Mouse (Mus musculus) small intestine, adult 2 months (tissue): ENCODE data around the gene Rtp2. TPM values are rescaled to one million over a fixed set of nuclear protein-coding genes. Genes with fewer than 3 reads are reported as not detected.
A peak's percentile ranks its signal among the peaks of the same experiment; 100 is the strongest.

Source experiments
- H3K27ac ChIP-seq: fragments of 200-500 bp; 2 replicates; pipeline ENCODE4 v1.5.1; 2012; ENCODE audit warnings: low read depth, low read length, control low read depth, inconsistent platforms; ENCODE audit not compliant: insufficient read depth
- H3K27me3 ChIP-seq: fragments of 200-500 bp; 2 replicates; pipeline ENCODE4 v1.6.1; 2012; ENCODE audit warnings: mild to moderate bottlenecking, moderate library complexity, low read length, inconsistent platforms; ENCODE audit not compliant: control insufficient read depth, insufficient read depth
- H3K36me3 ChIP-seq: fragments of 200-500 bp; 2 replicates; pipeline ENCODE4 v1.6.1; 2012; ENCODE audit warnings: mild to moderate bottlenecking, low read length, control low read depth, inconsistent platforms; ENCODE audit not compliant: control insufficient read depth, insufficient read depth
- H3K4me1 ChIP-seq: fragments of 200-500 bp; 2 replicates; pipeline ENCODE4 v1.6.1; 2012; ENCODE audit warnings: low read length, inconsistent platforms, mixed read lengths; ENCODE audit not compliant: control insufficient read depth, insufficient read depth, insufficient read length
- H3K4me3 ChIP-seq: fragments of 200-500 bp; 2 replicates; pipeline ENCODE4 v1.5.1; 2012; ENCODE audit warnings: low read depth, mild to moderate bottlenecking, control low read depth, inconsistent platforms, low read length, moderate library complexity
- CTCF ChIP-seq: fragments of 200-500 bp; IDR thresholded peaks from 2 replicates; pipeline ENCODE4 v1.5.1; 2012; ENCODE audit warnings: low read depth, mild to moderate bottlenecking, control low read depth, inconsistent platforms, low read length, moderate library complexity, mixed read lengths; ENCODE audit not compliant: insufficient replicate concordance, insufficient read length; ENCODE audit errors: extremely low read depth
- POLR2A ChIP-seq: fragments of 200-500 bp; IDR thresholded peaks from 2 replicates; pipeline ENCODE4 v1.6.1; 2012; ENCODE audit warnings: low read depth, mild to moderate bottlenecking, control low read depth, inconsistent platforms, low read length, moderate library complexity
- WGBS: fragments of 180-500 bp; shearing (Covaris S2); methylation state at CpG from one replicate; pipeline ENCODE4 v1.1.7; 2018; 5-methylcytosine and 5-hydroxymethylcytosine counted together
- polyA plus RNA-seq: library from polyadenylated mRNA; depleted of rRNA; stranded (reverse); fragments of >200 nt; gene quantifications from 2 replicates; pipeline ENCODE4 v1.2.3, GENCODE M21; 2012; rRNA removed

The Rtp2 gene
- not detected in 2 replicates for polyA plus RNA-seq

- no peak for TF ChIP-seq POLR2A
- no peak for TF ChIP-seq CTCF
- no peaks in the 10 kb centered on the region for H3K4me1 ChIP-seq
- no peak within 1 kb of the TSS for H3K4me3 ChIP-seq
- 80% methylated on average over 11 of the region's 11 CpGs for WGBS
- H3K27ac ChIP-seq: no peak within 1 kb of the TSS
- H3K36me3 ChIP-seq: no peaks in the 10 kb centered on the region
- no peaks in the 10 kb centered on the region for H3K27me3 ChIP-seq
These were observed at the start of gene Rtp2 for GRCm38 (mm10) chr16:23932294-23932693. Gene Rtp2 (minus strand): TSS chr16:23932394.

GRCm38 (mm10) chr16:23980991-23981720 lies 49.0 kb upstream of the Rtp2 start:
- Histone ChIP-seq H3K4me1 (peaks cover 7% of the 10 kb centered on the region), H3K4me3 (peak overlapping the region; percentile 30), H3K27me3 (no peaks in the 10 kb centered on the region; the same call in 1 of the 2 replicates), H3K27ac (no peak overlapping the region), H3K36me3 (peaks cover 8% of the 10 kb centered on the region)
- no peak for TF ChIP-seq POLR2A
- WGBS: 8% methylated on average over 32 of the region's 32 CpGs

DNA sequence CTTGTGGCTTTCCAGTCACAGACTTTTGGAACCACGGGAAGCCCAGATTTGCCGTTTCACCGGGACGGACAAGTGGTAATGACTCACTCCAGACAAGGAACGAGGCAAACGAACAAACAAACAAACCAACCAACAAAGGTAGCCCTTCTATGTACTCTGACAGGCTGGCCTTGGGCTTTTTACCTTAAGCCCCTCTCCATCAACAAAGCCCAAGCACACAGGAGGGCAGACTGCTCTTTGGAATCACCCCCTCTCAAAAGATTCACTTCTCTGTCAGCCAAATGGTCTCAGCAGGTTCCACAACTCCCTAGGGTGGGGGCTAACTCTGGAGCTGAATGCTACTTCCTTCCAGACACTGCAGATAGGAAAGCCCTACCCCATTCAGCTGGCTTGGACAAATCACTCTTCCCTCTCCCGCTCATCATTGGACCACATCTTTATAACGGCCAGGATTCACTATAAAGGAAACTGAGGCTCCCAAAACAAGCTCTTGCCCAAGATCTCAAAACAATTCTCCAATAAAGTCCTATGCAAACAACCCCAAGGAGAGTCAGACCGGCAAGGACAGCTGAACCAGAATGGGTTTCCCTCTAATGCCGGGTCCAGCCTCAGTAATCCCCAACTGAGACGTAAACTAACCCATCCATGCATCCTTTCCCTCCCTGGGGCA lies 48.1 kb upstream of the Rtp2 start:
- Histone ChIP-seq H3K36me3 (peaks cover 12% of the 10 kb centered on the region), H3K4me1 (peaks cover 7% of the 10 kb centered on the region), H3K27ac (no peak overlapping the region), H3K27me3 (no peaks in the 10 kb centered on the region; the same call in 1 of the 2 replicates), H3K4me3 (no peak overlapping the region)
- TF ChIP-seq CTCF: no peak
- TF ChIP-seq POLR2A: no peak
- WGBS: 57% methylated on average over 11 of the region's 11 CpGs

DNA sequence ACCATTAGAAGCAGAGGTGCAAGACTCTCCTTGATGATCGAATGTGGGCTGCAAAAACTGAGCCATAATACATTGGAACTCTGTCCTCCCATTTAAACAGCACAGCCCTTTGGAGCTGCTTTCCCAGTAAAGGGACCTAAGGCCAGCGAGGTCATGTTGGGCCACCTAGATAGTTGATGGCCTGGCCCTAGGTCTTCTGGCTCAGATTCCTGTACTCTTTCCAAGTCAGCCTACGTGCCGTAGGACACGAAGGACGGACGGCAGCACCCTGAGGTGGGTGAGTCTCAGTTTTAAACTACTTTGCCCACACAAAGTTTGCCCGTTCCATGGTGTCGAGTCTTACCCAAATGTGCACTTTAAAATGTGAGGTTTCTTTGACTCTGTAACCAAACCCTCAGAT lies 47.3 kb upstream of the Rtp2 start:
- TF ChIP-seq POLR2A: no peak
- TF ChIP-seq CTCF: no peak
- H3K27me3 ChIP-seq: no peaks in the 10 kb centered on the region; the same call in 1 of the 2 replicates
- peaks cover 17% of the 10 kb centered on the region for H3K36me3 ChIP-seq
- H3K27ac ChIP-seq: no peak overlapping the region
- no peak overlapping the region for H3K4me3 ChIP-seq
- peaks cover 7% of the 10 kb centered on the region for H3K4me1 ChIP-seq
- WGBS: 93% methylated on average over 9 of the region's 9 CpGs

DNA sequence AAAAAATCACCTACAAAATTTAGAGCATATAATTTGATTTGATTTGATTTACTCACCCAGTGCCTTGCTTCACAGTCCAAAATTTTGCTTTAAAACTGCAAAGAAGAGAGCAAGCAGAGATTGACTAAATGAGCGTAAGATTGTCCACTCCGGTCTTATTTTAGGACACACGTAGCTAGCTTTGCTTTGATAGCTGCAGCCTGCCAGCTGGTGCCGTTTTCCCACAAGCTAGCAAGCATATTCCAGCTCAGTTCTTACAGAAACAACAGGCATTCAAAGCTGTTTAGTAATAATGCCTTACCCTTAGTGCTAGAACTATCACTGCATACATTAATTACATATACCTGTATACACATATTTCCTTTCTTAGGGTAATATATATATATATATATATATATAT lies 46.3 kb upstream of the Rtp2 start:
- no peak overlapping the region for H3K27ac ChIP-seq
- peaks cover 24% of the 10 kb centered on the region for H3K36me3 ChIP-seq
- 89% methylated on average over 4 of the region's 4 CpGs for WGBS
- no peak for TF ChIP-seq POLR2A
- TF ChIP-seq CTCF: no peak
- H3K4me3 ChIP-seq: no peak overlapping the region
- no peaks in the 10 kb centered on the region; the same call in 1 of the 2 replicates for H3K27me3 ChIP-seq
- peaks cover 7% of the 10 kb centered on the region for H3K4me1 ChIP-seq

GRCm38 (mm10) chr16:23977732-23978131 lies 45.5 kb upstream of the Rtp2 start:
- WGBS: 79% methylated on average over 3 of the region's 3 CpGs
- Histone ChIP-seq H3K4me3 (no peak overlapping the region), H3K27ac (no peak overlapping the region), H3K27me3 (no peaks in the 10 kb centered on the region; the same call in 1 of the 2 replicates), H3K4me1 (peaks cover 7% of the 10 kb centered on the region), H3K36me3 (peaks cover 30% of the 10 kb centered on the region)
- no peak for TF ChIP-seq CTCF
- no peak for TF ChIP-seq POLR2A

DNA sequence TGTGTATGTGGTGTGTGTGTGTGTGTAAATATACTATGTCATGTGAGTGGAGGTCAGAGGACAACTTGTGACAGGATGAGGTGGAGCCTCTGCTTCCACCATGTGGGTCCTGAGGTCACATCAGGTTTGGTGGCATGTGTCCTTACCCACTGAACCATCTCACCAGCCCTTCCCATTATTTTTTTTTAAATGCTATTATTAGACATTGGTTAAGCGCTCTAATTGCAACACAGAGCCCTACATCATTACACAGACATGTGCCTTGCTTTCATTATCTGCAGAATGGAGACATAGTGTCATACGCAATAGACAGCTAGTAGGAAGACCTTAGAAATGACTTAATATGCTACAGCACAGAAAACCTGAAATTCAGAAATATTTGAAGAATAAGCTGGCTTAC lies 44.0 kb upstream of the Rtp2 start:
- 95% methylated on average over 2 of the region's 2 CpGs for WGBS
- H3K4me1 ChIP-seq: peaks cover 8% of the 10 kb centered on the region
- no peak overlapping the region for H3K27ac ChIP-seq
- H3K4me3 ChIP-seq: no peak overlapping the region
- no peaks in the 10 kb centered on the region; the same call in 1 of the 2 replicates for H3K27me3 ChIP-seq
- no peak for TF ChIP-seq CTCF
- TF ChIP-seq POLR2A: no peak
- H3K36me3 ChIP-seq: peaks cover 44% of the 10 kb centered on the region
